Mouse (Mus musculus): Measurements from ENCODE around the gene Ccl4. TPM values are rescaled to one million over a fixed set of nuclear protein-coding genes. Genes with fewer than 3 reads are reported as not detected.

Gene Ccl4
- polyA plus RNA-seq (2012), result 0.09 TPM in 1 of 2 replicates, not detected in the other

GRCm38 (mm10) chr11:83662204-83662603 lies at the start of gene Ccl4:
Ccl4 (plus strand) TSS chr11:83662584.
- no peak for TF ChIP-seq TAL1 (IDR thresholded peaks at IDR 0.05; ENCODE audit: low read length)
- TF ChIP-seq GATA1 (IDR thresholded peaks at IDR 0.05; ENCODE audit: low read length), result no peak
- Histone ChIP-seq H3K4me3 (replicated peaks) (no peak within 1 kb of the TSS), H3K4me1 (ENCODE audit: control insufficient read depth) (no peaks in the 10 kb centered on the region), H3K36me3 (ENCODE audit: control insufficient read depth) (no peaks in the 10 kb centered on the region), H3K9me3 (ENCODE audit: control insufficient read depth, low read length) (no peaks in the 10 kb centered on the region), H3K27me3 (ENCODE audit: control insufficient read depth) (no peaks in the 10 kb centered on the region)

- Histone ChIP-seq H3K4me3 (replicated peaks) (no peak overlapping the region), H3K9me3 (ENCODE audit: control insufficient read depth, low read length) (no peaks in the 10 kb centered on the region), H3K27me3 (ENCODE audit: control insufficient read depth) (no peaks in the 10 kb centered on the region), H3K36me3 (ENCODE audit: control insufficient read depth) (no peaks in the 10 kb centered on the region), H3K4me1 (ENCODE audit: control insufficient read depth) (no peaks in the 10 kb centered on the region)
- TF ChIP-seq GATA1 (IDR thresholded peaks at IDR 0.05; ENCODE audit: low read length), result no peak
- TF ChIP-seq TAL1 (IDR thresholded peaks at IDR 0.05; ENCODE audit: low read length), result no peak
Measured at GRCm38 (mm10) chr11:83616586-83616985, 45.8 kb upstream of the Ccl4 start.

- TF ChIP-seq GATA1 (IDR thresholded peaks at IDR 0.05; ENCODE audit: low read length), result no peak
- no peak for TF ChIP-seq TAL1 (IDR thresholded peaks at IDR 0.05; ENCODE audit: low read length)
Measured at GRCm38 (mm10) chr11:83618238-83618637, 44.1 kb upstream of the Ccl4 start.

GRCm38 (mm10) chr11:83619037-83619436 lies 43.3 kb upstream of the Ccl4 start:
- no peak for TF ChIP-seq GATA1 (IDR thresholded peaks at IDR 0.05; ENCODE audit: low read length)
- TF ChIP-seq TAL1 (IDR thresholded peaks at IDR 0.05; ENCODE audit: low read length), result no peak
- H3K36me3 ChIP-seq (ENCODE audit: control insufficient read depth), result no peaks in the 10 kb centered on the region
- H3K9me3 ChIP-seq (ENCODE audit: control insufficient read depth, low read length), result no peaks in the 10 kb centered on the region
- no peaks in the 10 kb centered on the region for H3K4me1 ChIP-seq (ENCODE audit: control insufficient read depth)
- no peaks in the 10 kb centered on the region for H3K27me3 ChIP-seq (ENCODE audit: control insufficient read depth)
- no peak overlapping the region for H3K4me3 ChIP-seq (replicated peaks)

More at GRCm38 (mm10) chr11:83618238-83618637, 44.1 kb upstream of the Ccl4 start:
- Histone ChIP-seq H3K4me3 (replicated peaks) (no peak overlapping the region), H3K36me3 (ENCODE audit: control insufficient read depth) (no peaks in the 10 kb centered on the region), H3K27me3 (ENCODE audit: control insufficient read depth) (no peaks in the 10 kb centered on the region), H3K4me1 (ENCODE audit: control insufficient read depth) (no peaks in the 10 kb centered on the region), H3K9me3 (ENCODE audit: control insufficient read depth, low read length) (no peaks in the 10 kb centered on the region)

GRCm38 (mm10) chr11:83623586-83623985 lies 38.8 kb upstream of the Ccl4 start:
- H3K27me3 ChIP-seq (ENCODE audit: control insufficient read depth), result no peaks in the 10 kb centered on the region
- H3K36me3 ChIP-seq (ENCODE audit: control insufficient read depth), result no peaks in the 10 kb centered on the region
- no peaks in the 10 kb centered on the region for H3K4me1 ChIP-seq (ENCODE audit: control insufficient read depth)
- no peaks in the 10 kb centered on the region for H3K9me3 ChIP-seq (ENCODE audit: control insufficient read depth, low read length)
- H3K4me3 ChIP-seq (replicated peaks), result no peak overlapping the region
- no peak for TF ChIP-seq TAL1 (IDR thresholded peaks at IDR 0.05; ENCODE audit: low read length)
- TF ChIP-seq GATA1 (IDR thresholded peaks at IDR 0.05; ENCODE audit: low read length), result no peak

- no peaks in the 10 kb centered on the region for H3K36me3 ChIP-seq (ENCODE audit: control insufficient read depth)
- H3K9me3 ChIP-seq (ENCODE audit: control insufficient read depth, low read length), result no peaks in the 10 kb centered on the region
- TF ChIP-seq TAL1 (IDR thresholded peaks at IDR 0.05; ENCODE audit: low read length) (no peak), GATA1 (IDR thresholded peaks at IDR 0.05; ENCODE audit: low read length) (no peak)
- H3K4me1 ChIP-seq (ENCODE audit: control insufficient read depth), result no peaks in the 10 kb centered on the region
- no peaks in the 10 kb centered on the region for H3K27me3 ChIP-seq (ENCODE audit: control insufficient read depth)
- no peak overlapping the region for H3K4me3 ChIP-seq (replicated peaks)
Measured at GRCm38 (mm10) chr11:83628808-83629207, 33.6 kb upstream of the Ccl4 start.

GRCm38 (mm10) chr11:83630630-83631029 lies 31.8 kb upstream of the Ccl4 start:
- Histone ChIP-seq H3K4me1 (ENCODE audit: control insufficient read depth) (no peaks in the 10 kb centered on the region), H3K36me3 (ENCODE audit: control insufficient read depth) (no peaks in the 10 kb centered on the region), H3K9me3 (ENCODE audit: control insufficient read depth, low read length) (no peaks in the 10 kb centered on the region), H3K27me3 (ENCODE audit: control insufficient read depth) (no peaks in the 10 kb centered on the region), H3K4me3 (replicated peaks) (no peak overlapping the region)
- TF ChIP-seq GATA1 (IDR thresholded peaks at IDR 0.05; ENCODE audit: low read length) (no peak), TAL1 (IDR thresholded peaks at IDR 0.05; ENCODE audit: low read length) (no peak)

GRCm38 (mm10) chr11:83631065-83631464 lies 31.3 kb upstream of the Ccl4 start:
- H3K4me1 ChIP-seq (ENCODE audit: control insufficient read depth), result no peaks in the 10 kb centered on the region
- H3K4me3 ChIP-seq (replicated peaks), result no peak overlapping the region
- TF ChIP-seq GATA1 (IDR thresholded peaks at IDR 0.05; ENCODE audit: low read length) (no peak), TAL1 (IDR thresholded peaks at IDR 0.05; ENCODE audit: low read length) (no peak)
- no peaks in the 10 kb centered on the region for H3K36me3 ChIP-seq (ENCODE audit: control insufficient read depth)
- H3K9me3 ChIP-seq (ENCODE audit: control insufficient read depth, low read length), result no peaks in the 10 kb centered on the region
- H3K27me3 ChIP-seq (ENCODE audit: control insufficient read depth), result no peaks in the 10 kb centered on the region

GRCm38 (mm10) chr11:83632744-83633143 lies 29.6 kb upstream of the Ccl4 start:
- no peak overlapping the region for H3K4me3 ChIP-seq (replicated peaks)
- no peaks in the 10 kb centered on the region for H3K9me3 ChIP-seq (ENCODE audit: control insufficient read depth, low read length)
- H3K4me1 ChIP-seq (ENCODE audit: control insufficient read depth), result no peaks in the 10 kb centered on the region
- TF ChIP-seq GATA1 (IDR thresholded peaks at IDR 0.05; ENCODE audit: low read length), result no peak
- TF ChIP-seq TAL1 (IDR thresholded peaks at IDR 0.05; ENCODE audit: low read length), result no peak
- H3K36me3 ChIP-seq (ENCODE audit: control insufficient read depth), result no peaks in the 10 kb centered on the region
- no peaks in the 10 kb centered on the region for H3K27me3 ChIP-seq (ENCODE audit: control insufficient read depth)

- TF ChIP-seq TAL1 (IDR thresholded peaks at IDR 0.05; ENCODE audit: low read length) (no peak), GATA1 (IDR thresholded peaks at IDR 0.05; ENCODE audit: low read length) (no peak)
- H3K4me1 ChIP-seq (ENCODE audit: control insufficient read depth), result no peaks in the 10 kb centered on the region
- H3K9me3 ChIP-seq (ENCODE audit: control insufficient read depth, low read length), result no peaks in the 10 kb centered on the region
- H3K27me3 ChIP-seq (ENCODE audit: control insufficient read depth), result no peaks in the 10 kb centered on the region
- no peak overlapping the region for H3K4me3 ChIP-seq (replicated peaks)
- no peaks in the 10 kb centered on the region for H3K36me3 ChIP-seq (ENCODE audit: control insufficient read depth)
Measured at GRCm38 (mm10) chr11:83634425-83634824, 28.0 kb upstream of the Ccl4 start.

Data from erythroblast, embryonic 14.5 days (primary cell).